Mouse (Mus musculus): ENCODE measurements around the gene Actl6b. TPM values are rescaled to one million over a fixed set of nuclear protein-coding genes. Genes with fewer than 3 reads are reported as not detected.

Gene Actl6b
- polyA plus RNA-seq, 1 experiment from 2014 or later = 0.40 TPM

- Histone ChIP-seq H3K4me1 (ENCODE audit: insufficient read depth, low read length) (peaks cover 4% of the 10 kb centered on the region; the same call in 1 of the 2 replicates), H3K27ac (ENCODE audit: low read length) (no peak overlapping the region), H3K9me3 (ENCODE audit: low read length) (no peaks in the 10 kb centered on the region), H3K27me3 (ENCODE audit: insufficient read depth, low read length) (peaks cover 9% of the 10 kb centered on the region), H3K36me3 (ENCODE audit: insufficient read depth, low read length) (no peaks in the 10 kb centered on the region), H3K4me3 (ENCODE audit: low read length) (peak overlapping the region; percentile 23), H3K4me2 (replicated peaks; ENCODE audit: low read depth, low read length) (peak overlapping the region; percentile 46), H3K9ac (replicated peaks; ENCODE audit: low read length) (no peak overlapping the region)
- ATAC-seq (ENCODE audit: low FRiP score, low TSS enrichment) = no peak
- WGBS = 25% methylated on average over 6 of the region's 6 CpGs
Observed at GRCm38 (mm10) chr5:137553000-137553399, 317 bp upstream of the Actl6b start.

- peaks cover 4% of the 10 kb centered on the region; the same call in 1 of the 2 replicates for H3K4me1 ChIP-seq (ENCODE audit: insufficient read depth, low read length)
- ATAC-seq (ENCODE audit: low FRiP score, low TSS enrichment) = peak; percentile 27; the same call in 1 of the 2 replicates
- H3K36me3 ChIP-seq (ENCODE audit: insufficient read depth, low read length) = no peaks in the 10 kb centered on the region
- peaks cover 9% of the 10 kb centered on the region for H3K27me3 ChIP-seq (ENCODE audit: insufficient read depth, low read length)
- H3K9ac ChIP-seq (replicated peaks; ENCODE audit: low read length) = no peak overlapping the region
- no peak overlapping the region for H3K27ac ChIP-seq (ENCODE audit: low read length)
- 49% methylated on average over 11 of the region's 11 CpGs for WGBS
- no peaks in the 10 kb centered on the region for H3K9me3 ChIP-seq (ENCODE audit: low read length)
- no peak overlapping the region for H3K4me2 ChIP-seq (replicated peaks; ENCODE audit: low read depth, low read length)
- H3K4me3 ChIP-seq (ENCODE audit: low read length) = no peak overlapping the region; the same call in 1 of the 2 replicates
Observed at GRCm38 (mm10) chr5:137553898-137554297, 581 bp downstream of the Actl6b start.

GRCm38 (mm10) chr5:137561556-137561955 is 8.2 kb downstream of the Actl6b start:
- Histone ChIP-seq H3K4me3 (ENCODE audit: low read length) (no peak overlapping the region), H3K9me3 (ENCODE audit: low read length) (no peaks in the 10 kb centered on the region), H3K36me3 (ENCODE audit: insufficient read depth, low read length) (no peaks in the 10 kb centered on the region), H3K4me2 (replicated peaks; ENCODE audit: low read depth, low read length) (no peak overlapping the region), H3K27ac (ENCODE audit: low read length) (no peak overlapping the region), H3K27me3 (ENCODE audit: insufficient read depth, low read length) (no peaks in the 10 kb centered on the region), H3K9ac (replicated peaks; ENCODE audit: low read length) (no peak overlapping the region), H3K4me1 (ENCODE audit: insufficient read depth, low read length) (no peaks in the 10 kb centered on the region)
- WGBS = 68% methylated on average over 6 of the region's 6 CpGs
- ATAC-seq (ENCODE audit: low FRiP score, low TSS enrichment) = no peak

- Histone ChIP-seq H3K9ac (replicated peaks; ENCODE audit: low read length) (no peak overlapping the region), H3K4me1 (ENCODE audit: insufficient read depth, low read length) (no peaks in the 10 kb centered on the region), H3K36me3 (ENCODE audit: insufficient read depth, low read length) (no peaks in the 10 kb centered on the region), H3K4me3 (ENCODE audit: low read length) (no peak overlapping the region), H3K9me3 (ENCODE audit: low read length) (no peaks in the 10 kb centered on the region), H3K27me3 (ENCODE audit: insufficient read depth, low read length) (no peaks in the 10 kb centered on the region), H3K27ac (ENCODE audit: low read length) (no peak overlapping the region), H3K4me2 (replicated peaks; ENCODE audit: low read depth, low read length) (no peak overlapping the region)
- ATAC-seq (ENCODE audit: low FRiP score, low TSS enrichment) = no peak
- WGBS = 75% methylated on average over 10 of the region's 10 CpGs
Observed at GRCm38 (mm10) chr5:137562965-137563364, 9.6 kb downstream of the Actl6b start.

GRCm38 (mm10) chr5:137565744-137566143 is 12.4 kb downstream of the Actl6b start:
- Histone ChIP-seq H3K27ac (ENCODE audit: low read length) (no peak overlapping the region), H3K4me1 (ENCODE audit: insufficient read depth, low read length) (no peaks in the 10 kb centered on the region), H3K4me3 (ENCODE audit: low read length) (no peak overlapping the region), H3K27me3 (ENCODE audit: insufficient read depth, low read length) (no peaks in the 10 kb centered on the region), H3K9me3 (ENCODE audit: low read length) (no peaks in the 10 kb centered on the region), H3K36me3 (ENCODE audit: insufficient read depth, low read length) (no peaks in the 10 kb centered on the region), H3K9ac (replicated peaks; ENCODE audit: low read length) (no peak overlapping the region), H3K4me2 (replicated peaks; ENCODE audit: low read depth, low read length) (no peak overlapping the region)
- WGBS = 79% methylated on average over 6 of the region's 6 CpGs
- ATAC-seq (ENCODE audit: low FRiP score, low TSS enrichment) = no peak

GRCm38 (mm10) chr5:137566416-137566815 is 13.1 kb downstream of the Actl6b start:
- no peak overlapping the region for H3K4me3 ChIP-seq (ENCODE audit: low read length)
- no peaks in the 10 kb centered on the region for H3K9me3 ChIP-seq (ENCODE audit: low read length)
- H3K27ac ChIP-seq (ENCODE audit: low read length) = no peak overlapping the region
- H3K4me2 ChIP-seq (replicated peaks; ENCODE audit: low read depth, low read length) = no peak overlapping the region
- no peak overlapping the region for H3K9ac ChIP-seq (replicated peaks; ENCODE audit: low read length)
- no peak for ATAC-seq (ENCODE audit: low FRiP score, low TSS enrichment)
- H3K36me3 ChIP-seq (ENCODE audit: insufficient read depth, low read length) = no peaks in the 10 kb centered on the region
- no peaks in the 10 kb centered on the region for H3K4me1 ChIP-seq (ENCODE audit: insufficient read depth, low read length)
- no peaks in the 10 kb centered on the region for H3K27me3 ChIP-seq (ENCODE audit: insufficient read depth, low read length)
- WGBS = 92% methylated on average over 5 of the region's 5 CpGs

GRCm38 (mm10) chr5:137568223-137568798 is 15.0 kb downstream of the Actl6b start:
- no peak for ATAC-seq (ENCODE audit: low FRiP score, low TSS enrichment)
- WGBS = 77% methylated on average over 8 of the region's 8 CpGs
- Histone ChIP-seq H3K36me3 (ENCODE audit: insufficient read depth, low read length) (no peaks in the 10 kb centered on the region), H3K4me3 (ENCODE audit: low read length) (no peak overlapping the region), H3K27me3 (ENCODE audit: insufficient read depth, low read length) (no peaks in the 10 kb centered on the region), H3K27ac (ENCODE audit: low read length) (no peak overlapping the region), H3K9me3 (ENCODE audit: low read length) (no peaks in the 10 kb centered on the region), H3K9ac (replicated peaks; ENCODE audit: low read length) (no peak overlapping the region), H3K4me1 (ENCODE audit: insufficient read depth, low read length) (no peaks in the 10 kb centered on the region), H3K4me2 (replicated peaks; ENCODE audit: low read depth, low read length) (no peak overlapping the region)

- Histone ChIP-seq H3K27me3 (ENCODE audit: insufficient read depth, low read length) (no peaks in the 10 kb centered on the region; the same call in 1 of the 2 replicates), H3K4me2 (replicated peaks; ENCODE audit: low read depth, low read length) (no peak overlapping the region)
- 78% methylated on average over 12 of the region's 12 CpGs for WGBS
Observed at GRCm38 (mm10) chr5:137569031-137569430, 15.7 kb downstream of the Actl6b start.

GRCm38 (mm10) chr5:137569665-137570064 is 16.3 kb downstream of the Actl6b start, which contains the start of gene Tfr2:
Tfr2 (plus strand) TSS chr5:137569840.
- H3K9ac ChIP-seq (replicated peaks; ENCODE audit: low read length) = no peak within 1 kb of the TSS
- no peaks in the 10 kb centered on the region for H3K9me3 ChIP-seq (ENCODE audit: low read length)
- H3K4me3 ChIP-seq (ENCODE audit: low read length) = no peak within 1 kb of the TSS
- WGBS = 29% methylated on average over 9 of the region's 9 CpGs
- H3K4me2 ChIP-seq (replicated peaks; ENCODE audit: low read depth, low read length) = no peak within 1 kb of the TSS
- H3K36me3 ChIP-seq (ENCODE audit: insufficient read depth, low read length) = no peaks in the 10 kb centered on the region
- peaks cover 2% of the 10 kb centered on the region; the same call in 1 of the 2 replicates for H3K27me3 ChIP-seq (ENCODE audit: insufficient read depth, low read length)
- ATAC-seq (ENCODE audit: low FRiP score, low TSS enrichment) = 0 out of 2 replicates have a peak, but pooled peaks have one; percentile 47
- no peaks in the 10 kb centered on the region for H3K4me1 ChIP-seq (ENCODE audit: insufficient read depth, low read length)
- no peak within 1 kb of the TSS for H3K27ac ChIP-seq (ENCODE audit: low read length)

More at GRCm38 (mm10) chr5:137569031-137569430, 15.7 kb downstream of the Actl6b start:
- Histone ChIP-seq H3K9ac (replicated peaks; ENCODE audit: low read length) (no peak overlapping the region), H3K9me3 (ENCODE audit: low read length) (no peaks in the 10 kb centered on the region), H3K4me1 (ENCODE audit: insufficient read depth, low read length) (no peaks in the 10 kb centered on the region), H3K27ac (ENCODE audit: low read length) (no peak overlapping the region), H3K36me3 (ENCODE audit: insufficient read depth, low read length) (no peaks in the 10 kb centered on the region), H3K4me3 (ENCODE audit: low read length) (no peak overlapping the region)
- ATAC-seq (ENCODE audit: low FRiP score, low TSS enrichment) = no peak

- Histone ChIP-seq H3K4me2 (replicated peaks; ENCODE audit: low read depth, low read length) (no peak overlapping the region), H3K4me1 (ENCODE audit: insufficient read depth, low read length) (no peaks in the 10 kb centered on the region)
- 53% methylated on average over 7 of the region's 7 CpGs for WGBS
Observed at GRCm38 (mm10) chr5:137570181-137570580, 16.9 kb downstream of the Actl6b start.

More at GRCm38 (mm10) chr5:137570181-137570580, 16.9 kb downstream of the Actl6b start:
- no peak for ATAC-seq (ENCODE audit: low FRiP score, low TSS enrichment)
- Histone ChIP-seq H3K9me3 (ENCODE audit: low read length) (no peaks in the 10 kb centered on the region), H3K36me3 (ENCODE audit: insufficient read depth, low read length) (no peaks in the 10 kb centered on the region), H3K9ac (replicated peaks; ENCODE audit: low read length) (no peak overlapping the region), H3K4me3 (ENCODE audit: low read length) (no peak overlapping the region), H3K27ac (ENCODE audit: low read length) (no peak overlapping the region), H3K27me3 (ENCODE audit: insufficient read depth, low read length) (peaks cover 2% of the 10 kb centered on the region)
